Mouse (Mus musculus) kidney, embryonic 16.5 days (tissue): ENCODE measurements around the gene B4galt5. TPM values are rescaled to one million over a fixed set of nuclear protein-coding genes. Genes with fewer than 3 reads are reported as not detected.

ENCODE experiments used
- ATAC-seq: fragments of 200-750 bp; cut with Nextera tagmentation; 2 replicates; pipeline ENCODE4 v1.8.0; 2017; ENCODE audit warnings: moderate TSS enrichment; ENCODE audit not compliant: low FRiP score, low TSS enrichment
- H3K27ac ChIP-seq: fragments of 300-500 bp; sonication (generic); 2 replicates; pipeline ENCODE4 v1.5.1; 2014; ENCODE audit warnings: low read length
- H3K27me3 ChIP-seq: fragments of 300-500 bp; sonication (generic); 2 replicates; pipeline ENCODE4 v1.6.1; 2014; ENCODE audit warnings: low read length, control low read depth, mixed read lengths; ENCODE audit not compliant: insufficient read depth
- H3K36me3 ChIP-seq: fragments of 300-500 bp; sonication (generic); 2 replicates; pipeline ENCODE4 v1.6.1; 2014; ENCODE audit warnings: low read length, control low read depth, mixed read lengths; ENCODE audit not compliant: insufficient read depth
- H3K4me1 ChIP-seq: fragments of 300-500 bp; sonication (generic); 2 replicates; pipeline ENCODE4 v1.6.1; 2014; ENCODE audit warnings: low read length, control low read depth, mixed read lengths; ENCODE audit not compliant: insufficient read depth
- H3K4me2 ChIP-seq: fragments of 300-500 bp; sonication (generic); replicated peaks from 2 replicates; pipeline ENCODE4 v1.6.1; 2014; ENCODE audit warnings: low read depth, low read length
- H3K4me3 ChIP-seq: fragments of 300-500 bp; sonication (generic); 2 replicates; pipeline ENCODE4 v1.5.1; 2014; ENCODE audit warnings: mild to moderate bottlenecking, low read length
- H3K9ac ChIP-seq: fragments of 300-500 bp; sonication (generic); replicated peaks from 2 replicates; pipeline ENCODE4 v1.6.1; 2014; ENCODE audit warnings: low read length
- H3K9me3 ChIP-seq: fragments of 300-500 bp; sonication (generic); 2 replicates; pipeline ENCODE4 v1.6.1; 2016; ENCODE audit warnings: low read length, control low read depth
- WGBS: fragments of 180-500 bp; shearing (Covaris S2); extraction: QIAGEN DNeasy Blood & Tissue Kit; methylation state at CpG from one replicate; pipeline ENCODE4 v1.1.7; 2014; 5-methylcytosine and 5-hydroxymethylcytosine counted together
- polyA plus RNA-seq: library from polyadenylated mRNA; unstranded; fragments of >200 nt; fragmentation: Nextera tagmentation; extraction: Ambion mirVana; gene quantifications from 2 replicates; pipeline ENCODE4 v1.2.1, GENCODE M21; 2015

Gene B4galt5
- polyA plus RNA-seq, 1 experiment from 2014 or later: 8.9 TPM

GRCm38 (mm10) chr2:167274713-167275465 lies 74.1 kb downstream of the B4galt5 start:
- 65% methylated on average over 10 of the region's 10 CpGs for WGBS
- no peak overlapping the region for H3K4me2 ChIP-seq
- no peaks in the 10 kb centered on the region for H3K27me3 ChIP-seq
- H3K4me3 ChIP-seq: no peak overlapping the region
- H3K36me3 ChIP-seq: no peaks in the 10 kb centered on the region
- no peak for ATAC-seq
- no peak overlapping the region for H3K9ac ChIP-seq
- H3K9me3 ChIP-seq: no peaks in the 10 kb centered on the region
- no peak overlapping the region for H3K27ac ChIP-seq
- H3K4me1 ChIP-seq: no peaks in the 10 kb centered on the region

DNA sequence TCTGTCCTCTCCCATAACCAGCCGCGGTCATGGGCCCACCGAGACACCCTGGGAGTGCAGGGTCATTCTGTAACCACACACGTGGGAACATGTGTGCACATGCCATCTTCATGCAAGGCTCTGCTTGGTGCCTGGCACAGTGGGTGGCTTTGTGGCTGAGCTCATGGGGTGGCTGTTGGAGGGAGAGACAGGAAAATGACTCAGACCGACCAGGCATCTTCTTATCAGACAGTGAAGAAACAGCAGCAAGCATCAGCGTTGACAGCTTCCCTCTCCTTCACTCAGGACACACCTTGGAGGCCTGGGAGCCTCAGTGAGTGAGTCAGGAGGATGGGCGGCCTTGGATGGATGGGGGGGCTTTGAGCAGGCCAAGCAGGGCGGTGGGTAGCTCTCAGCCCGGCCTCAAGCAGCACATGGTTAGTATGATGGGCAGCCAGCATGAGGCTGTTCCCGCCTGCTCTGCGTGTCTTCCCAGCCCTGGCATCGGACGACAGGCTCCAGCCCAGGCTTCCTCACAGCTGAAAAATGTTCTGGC lies 75.7 kb downstream of the B4galt5 start:
- Histone ChIP-seq H3K4me2 (no peak overlapping the region), H3K4me1 (no peaks in the 10 kb centered on the region), H3K27me3 (no peaks in the 10 kb centered on the region), H3K4me3 (no peak overlapping the region), H3K36me3 (no peaks in the 10 kb centered on the region), H3K27ac (no peak overlapping the region), H3K9me3 (no peaks in the 10 kb centered on the region), H3K9ac (no peak overlapping the region)
- WGBS: 78% methylated on average over 13 of the region's 13 CpGs
- ATAC-seq: no peak

- H3K4me3 ChIP-seq: no peak overlapping the region
- no peak overlapping the region for H3K27ac ChIP-seq
- no peaks in the 10 kb centered on the region for H3K36me3 ChIP-seq
- no peak overlapping the region for H3K4me2 ChIP-seq
- H3K9ac ChIP-seq: no peak overlapping the region
- no peaks in the 10 kb centered on the region for H3K27me3 ChIP-seq
- H3K4me1 ChIP-seq: no peaks in the 10 kb centered on the region
- no peaks in the 10 kb centered on the region for H3K9me3 ChIP-seq
- no peak for ATAC-seq
- WGBS: 77% methylated on average over 1 of the region's 3 CpGs
Observed at GRCm38 (mm10) chr2:167272706-167273105, 76.3 kb downstream of the B4galt5 start.

GRCm38 (mm10) chr2:167271121-167271521 lies 77.9 kb downstream of the B4galt5 start:
- Histone ChIP-seq H3K4me3 (no peak overlapping the region), H3K27ac (no peak overlapping the region), H3K9ac (no peak overlapping the region), H3K4me2 (no peak overlapping the region), H3K27me3 (no peaks in the 10 kb centered on the region), H3K36me3 (no peaks in the 10 kb centered on the region), H3K9me3 (no peaks in the 10 kb centered on the region), H3K4me1 (no peaks in the 10 kb centered on the region)
- ATAC-seq: no peak
- 79% methylated on average over 9 of the region's 9 CpGs for WGBS

DNA sequence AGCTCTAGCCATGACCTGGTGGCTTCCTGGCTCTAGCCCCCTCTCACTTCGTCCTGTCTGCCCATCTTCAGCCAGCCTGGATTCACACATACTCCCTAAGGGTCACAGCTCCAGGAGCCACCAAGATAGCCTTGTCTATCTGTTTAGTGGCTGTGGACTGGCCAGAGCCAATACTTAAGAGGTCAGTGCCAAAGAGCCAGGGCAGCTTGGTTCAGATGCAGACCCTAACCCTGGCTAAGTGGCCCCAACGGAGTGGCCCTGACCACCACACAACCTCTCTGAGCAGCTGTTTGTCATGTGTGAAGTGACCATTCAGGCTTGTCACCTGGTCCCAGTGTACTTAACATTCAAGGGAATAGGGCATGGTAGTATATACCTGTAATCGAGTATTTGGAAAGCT lies 78.5 kb downstream of the B4galt5 start:
- no peaks in the 10 kb centered on the region for H3K27me3 ChIP-seq
- no peak overlapping the region for H3K4me3 ChIP-seq
- 89% methylated on average over 3 of the region's 3 CpGs for WGBS
- no peaks in the 10 kb centered on the region for H3K36me3 ChIP-seq
- no peaks in the 10 kb centered on the region for H3K4me1 ChIP-seq
- H3K9me3 ChIP-seq: no peaks in the 10 kb centered on the region
- H3K9ac ChIP-seq: no peak overlapping the region
- H3K27ac ChIP-seq: no peak overlapping the region
- H3K4me2 ChIP-seq: no peak overlapping the region
- ATAC-seq: no peak

- WGBS: 96% methylated on average over 1 of the region's 1 CpGs
- no peak overlapping the region for H3K27ac ChIP-seq
Observed at GRCm38 (mm10) chr2:167268721-167269120, 80.3 kb downstream of the B4galt5 start.

GRCm38 (mm10) chr2:167268411-167268690 lies 80.6 kb downstream of the B4galt5 start:
- Histone ChIP-seq H3K4me1 (no peaks in the 10 kb centered on the region), H3K27me3 (no peaks in the 10 kb centered on the region), H3K4me3 (no peak overlapping the region), H3K9me3 (no peaks in the 10 kb centered on the region), H3K4me2 (no peak overlapping the region), H3K27ac (no peak overlapping the region), H3K36me3 (no peaks in the 10 kb centered on the region), H3K9ac (no peak overlapping the region)
- 91% methylated on average over 8 of the region's 8 CpGs for WGBS
- no peak for ATAC-seq

More at GRCm38 (mm10) chr2:167268721-167269120, 80.3 kb downstream of the B4galt5 start:
- ATAC-seq: no peak
- Histone ChIP-seq H3K4me1 (no peaks in the 10 kb centered on the region), H3K4me2 (no peak overlapping the region), H3K9me3 (no peaks in the 10 kb centered on the region), H3K9ac (no peak overlapping the region), H3K27me3 (no peaks in the 10 kb centered on the region), H3K4me3 (no peak overlapping the region), H3K36me3 (no peaks in the 10 kb centered on the region)

GRCm38 (mm10) chr2:167267531-167268410 lies 81.2 kb downstream of the B4galt5 start:
- 76% methylated on average over 14 of the region's 14 CpGs for WGBS
- Histone ChIP-seq H3K4me2 (no peak overlapping the region), H3K9ac (no peak overlapping the region), H3K4me3 (no peak overlapping the region), H3K27me3 (no peaks in the 10 kb centered on the region), H3K9me3 (no peaks in the 10 kb centered on the region), H3K4me1 (no peaks in the 10 kb centered on the region), H3K36me3 (no peaks in the 10 kb centered on the region), H3K27ac (no peak overlapping the region)
- no peak for ATAC-seq

DNA sequence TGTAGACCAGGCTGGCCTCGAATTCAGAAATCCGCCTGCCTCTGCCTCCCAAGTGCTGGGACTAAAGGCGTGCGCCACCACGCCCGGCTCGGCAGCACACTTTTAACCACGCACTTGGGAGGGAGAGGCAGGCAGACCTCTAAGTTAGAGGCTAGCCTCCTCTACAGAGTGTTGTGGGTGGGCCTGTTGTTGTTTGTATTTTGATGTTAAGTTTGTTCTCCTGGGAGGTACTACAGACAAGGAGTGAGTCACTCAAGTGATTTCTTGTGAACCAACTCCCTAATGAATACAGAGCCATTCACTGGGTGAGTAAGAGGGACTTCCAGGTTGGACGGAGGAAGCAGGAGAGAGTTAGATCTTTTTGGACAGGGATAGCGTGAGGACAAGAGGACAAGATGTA lies 82.8 kb downstream of the B4galt5 start:
- no peaks in the 10 kb centered on the region for H3K9me3 ChIP-seq
- 0 out of 2 replicates have a peak, but pooled peaks cover 4% of the 10 kb centered on the region for H3K4me1 ChIP-seq
- 91% methylated on average over 10 of the region's 10 CpGs for WGBS
- ATAC-seq: no peak
- H3K4me2 ChIP-seq: no peak overlapping the region
- no peaks in the 10 kb centered on the region for H3K27me3 ChIP-seq
- no peak overlapping the region for H3K9ac ChIP-seq
- H3K4me3 ChIP-seq: no peak overlapping the region
- no peak overlapping the region for H3K27ac ChIP-seq
- no peaks in the 10 kb centered on the region for H3K36me3 ChIP-seq

- H3K9me3 ChIP-seq: no peaks in the 10 kb centered on the region
- H3K27me3 ChIP-seq: no peaks in the 10 kb centered on the region
- no peak for ATAC-seq
- WGBS: 48% methylated on average over 4 of the region's 5 CpGs
- H3K27ac ChIP-seq: no peak overlapping the region
- no peak overlapping the region for H3K9ac ChIP-seq
- H3K36me3 ChIP-seq: no peaks in the 10 kb centered on the region
- H3K4me2 ChIP-seq: no peak overlapping the region
- H3K4me1 ChIP-seq: 0 out of 2 replicates have a peak, but pooled peaks cover 4% of the 10 kb centered on the region
- no peak overlapping the region for H3K4me3 ChIP-seq
Observed at GRCm38 (mm10) chr2:167265806-167266205, 83.2 kb downstream of the B4galt5 start.
